Mouse (Mus musculus): ENCODE measurements at regions not wholly inside any gene's neighbourhood (a gene's known extent, or its start where the extent isn't known, plus 50 kb on each side); places are given as distances from the start of the nearest gene placed in this dataset.

DNA sequence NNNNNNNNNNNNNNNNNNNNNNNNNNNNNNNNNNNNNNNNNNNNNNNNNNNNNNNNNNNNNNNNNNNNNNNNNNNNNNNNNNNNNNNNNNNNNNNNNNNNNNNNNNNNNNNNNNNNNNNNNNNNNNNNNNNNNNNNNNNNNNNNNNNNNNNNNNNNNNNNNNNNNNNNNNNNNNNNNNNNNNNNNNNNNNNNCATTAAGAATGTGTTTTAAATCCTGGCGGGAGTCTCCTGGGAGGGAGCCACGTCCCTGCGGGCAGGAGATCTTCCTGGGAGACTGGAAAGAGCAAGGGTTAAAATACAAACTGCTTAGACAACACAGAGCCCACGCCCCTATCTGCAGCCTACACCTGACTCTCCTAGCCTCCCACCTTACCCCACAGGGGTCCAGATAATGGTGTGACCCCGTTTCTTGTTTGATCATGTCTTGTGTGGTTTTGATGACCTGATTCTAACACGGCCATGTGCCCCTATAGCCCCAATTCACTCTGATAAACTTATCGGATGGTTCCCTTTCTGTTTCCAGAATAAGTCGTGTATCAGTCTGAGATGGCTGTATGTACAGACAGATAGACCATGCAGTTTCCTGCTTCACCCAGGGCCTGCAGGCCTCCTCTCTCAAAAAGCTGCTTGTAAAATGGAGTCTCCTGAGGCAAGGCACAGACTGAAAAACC lies 160.8 kb downstream of the Rpl14 start:
- Histone ChIP-seq H3K4me1 (peaks cover 39% of the 10 kb centered on the region), H3K4me2 (replicated peaks) (no peak overlapping the region), H3K27me3 (no peaks in the 10 kb centered on the region), H3K9ac (no peak overlapping the region; the same call in 1 of the 2 replicates), H3K27ac (peak overlapping the region; percentile 69), H3K4me3 (no peak overlapping the region), H3K9me3 (peaks cover under 1% of the 10 kb centered on the region; the same call in 1 of the 2 replicates), H3K36me3 (no peaks in the 10 kb centered on the region)
- ATAC-seq (ENCODE audit: insufficient number of reproducible peaks, insufficient read depth, low FRiP score, low TSS enrichment) = no peak
- WGBS = 19% methylated on average over 8 of the region's 8 CpGs

DNA sequence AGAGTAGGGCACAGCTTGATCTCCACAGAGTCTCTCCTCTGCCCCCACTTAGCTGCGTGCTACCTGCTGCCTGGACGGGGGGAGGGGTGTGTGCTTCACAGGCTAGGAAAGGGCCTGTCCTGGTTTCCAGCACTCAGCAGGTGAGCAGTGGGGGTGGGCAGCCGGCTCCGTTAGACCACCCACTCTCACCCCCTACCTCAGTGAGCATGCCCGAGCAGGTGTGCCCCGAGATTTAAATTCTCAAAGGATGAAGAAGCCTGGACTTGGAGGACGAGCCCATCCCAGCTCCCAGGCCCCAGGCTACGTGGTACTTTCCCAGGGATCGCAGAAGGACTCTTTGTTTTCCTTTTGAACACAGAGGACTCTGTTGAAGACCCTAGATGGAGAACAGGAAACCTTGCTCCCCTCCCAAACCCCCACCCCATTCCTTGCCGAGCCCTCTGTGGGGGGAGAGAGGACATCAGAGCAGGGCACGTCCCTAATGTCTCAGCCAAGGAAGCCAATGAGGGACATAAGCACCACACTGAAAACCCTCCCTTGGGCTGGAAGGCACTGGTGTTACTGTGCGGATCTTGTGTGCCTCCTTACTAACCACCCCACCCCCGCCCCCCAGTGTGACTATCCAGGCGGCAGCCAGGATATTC lies 161.5 kb downstream of the Rpl14 start:
- H3K9ac ChIP-seq = no peak overlapping the region
- no peak overlapping the region for H3K4me3 ChIP-seq
- peak; percentile 64 for ATAC-seq (ENCODE audit: insufficient number of reproducible peaks, insufficient read depth, low FRiP score, low TSS enrichment)
- H3K4me2 ChIP-seq (replicated peaks) = no peak overlapping the region
- no peaks in the 10 kb centered on the region for H3K36me3 ChIP-seq
- WGBS = 10% methylated on average over 14 of the region's 14 CpGs
- H3K4me1 ChIP-seq = peaks cover 40% of the 10 kb centered on the region
- H3K9me3 ChIP-seq = no peaks in the 10 kb centered on the region; the same call in 1 of the 2 replicates
- no peaks in the 10 kb centered on the region for H3K27me3 ChIP-seq
- peak overlapping the region; percentile 69 for H3K27ac ChIP-seq

DNA sequence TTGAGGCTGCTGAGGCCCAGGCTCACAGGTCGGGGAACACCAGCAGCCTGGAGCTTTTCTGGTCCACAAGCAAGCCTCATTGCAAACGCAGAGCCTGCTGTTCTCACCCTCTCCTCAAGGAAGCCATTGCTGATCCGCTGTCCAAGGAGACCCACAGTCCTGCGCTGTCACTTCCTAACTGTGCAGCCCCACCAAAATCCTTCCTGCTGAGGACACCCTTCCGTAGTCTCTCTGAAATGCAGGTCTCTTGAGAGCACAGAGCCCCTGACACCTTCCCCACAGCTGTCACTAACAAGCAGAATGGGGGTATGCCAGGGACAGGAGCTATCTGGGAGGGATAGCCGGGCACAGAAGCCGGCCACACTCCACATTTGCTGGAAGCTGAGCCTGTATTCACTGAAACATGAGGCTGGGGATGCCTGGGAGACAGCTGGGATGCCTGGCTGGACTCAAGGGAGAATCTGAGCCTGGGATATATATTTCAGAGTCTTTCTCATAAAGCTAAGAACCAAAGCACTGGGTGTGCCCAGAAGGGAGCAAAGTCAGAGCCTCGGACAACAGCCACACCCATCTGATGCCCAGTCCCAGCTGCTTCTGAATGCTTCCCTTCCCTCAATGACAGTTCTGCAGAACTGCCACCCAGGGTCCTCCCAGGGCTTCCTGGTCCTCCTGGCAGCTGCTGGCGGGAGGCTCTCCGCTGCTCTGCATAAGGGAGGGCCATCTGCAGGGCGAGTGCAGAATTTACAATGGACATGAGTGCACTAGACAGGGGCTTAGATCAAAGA lies 162.6 kb downstream of the Rpl14 start:
- 36% methylated on average over 11 of the region's 11 CpGs for WGBS
- ATAC-seq (ENCODE audit: insufficient number of reproducible peaks, insufficient read depth, low FRiP score, low TSS enrichment) = no peak
- no peaks in the 10 kb centered on the region; the same call in 1 of the 2 replicates for H3K9me3 ChIP-seq
- no peak overlapping the region for H3K4me2 ChIP-seq (replicated peaks)
- no peak overlapping the region for H3K9ac ChIP-seq
- H3K27ac ChIP-seq = peak overlapping the region; percentile 69
- no peak overlapping the region for H3K4me3 ChIP-seq
- H3K27me3 ChIP-seq = no peaks in the 10 kb centered on the region
- peaks cover 48% of the 10 kb centered on the region for H3K4me1 ChIP-seq
- H3K36me3 ChIP-seq = no peaks in the 10 kb centered on the region

- Histone ChIP-seq H3K4me3 (no peak overlapping the region), H3K9me3 (no peaks in the 10 kb centered on the region), H3K36me3 (no peaks in the 10 kb centered on the region), H3K27ac (no peak overlapping the region), H3K9ac (no peak overlapping the region), H3K27me3 (no peaks in the 10 kb centered on the region), H3K4me2 (replicated peaks) (no peak overlapping the region), H3K4me1 (peaks cover 62% of the 10 kb centered on the region)
- no peak for ATAC-seq (ENCODE audit: insufficient number of reproducible peaks, insufficient read depth, low FRiP score, low TSS enrichment)
- WGBS = 71% methylated on average over 7 of the region's 7 CpGs
These were observed 164.0 kb downstream of the Rpl14 start for GRCm38 (mm10) chr9:120735217-120735616.

- Histone ChIP-seq H3K27me3 (no peaks in the 10 kb centered on the region), H3K9ac (no peak overlapping the region), H3K36me3 (no peaks in the 10 kb centered on the region), H3K27ac (no peak overlapping the region; the same call in 1 of the 2 replicates), H3K4me2 (replicated peaks) (no peak overlapping the region), H3K4me1 (peaks cover 54% of the 10 kb centered on the region), H3K9me3 (no peaks in the 10 kb centered on the region), H3K4me3 (no peak overlapping the region)
- no peak for ATAC-seq (ENCODE audit: insufficient number of reproducible peaks, insufficient read depth, low FRiP score, low TSS enrichment)
- WGBS = 62% methylated on average over 1 of the region's 1 CpGs
These were observed 166.7 kb downstream of the Rpl14 start for GRCm38 (mm10) chr9:120737956-120738355.

DNA sequence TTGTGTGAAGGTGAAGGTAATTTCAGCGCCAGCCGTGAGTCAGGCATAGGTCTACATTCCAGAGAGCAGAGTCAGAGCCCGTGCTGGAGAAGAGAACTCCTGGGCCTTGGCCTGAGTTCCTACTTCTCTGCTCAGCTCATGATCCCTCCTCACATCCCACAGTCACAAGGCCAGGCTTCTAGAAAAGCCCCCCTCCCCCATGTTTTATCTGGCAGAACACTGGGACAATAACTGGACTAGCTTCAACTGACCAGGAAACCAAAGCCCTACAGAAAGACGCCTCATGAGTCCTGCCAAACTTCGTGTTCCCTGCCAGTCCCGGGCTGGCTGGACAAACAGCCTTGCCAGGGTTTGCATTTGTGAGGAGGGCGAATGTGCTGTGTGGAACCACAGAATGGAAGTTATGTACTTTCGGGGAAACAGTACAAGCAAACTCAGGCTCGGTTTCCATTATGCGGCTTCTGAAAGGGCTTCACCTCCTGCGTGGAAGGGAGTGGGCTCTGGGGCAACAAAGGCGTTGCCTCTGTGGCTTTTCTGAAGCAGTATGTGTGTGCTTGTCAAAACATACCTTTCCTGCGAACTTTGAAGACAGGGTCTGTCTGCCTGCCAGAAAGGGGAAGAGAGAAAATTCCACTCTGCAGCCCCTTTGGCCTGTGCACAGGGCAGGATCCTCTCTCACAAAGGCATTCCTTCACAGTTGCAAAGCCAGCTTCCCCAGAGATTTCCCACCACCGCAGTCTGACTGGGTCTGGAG lies 168.1 kb downstream of the Rpl14 start:
- Histone ChIP-seq H3K9ac (no peak overlapping the region), H3K4me2 (replicated peaks) (no peak overlapping the region), H3K27me3 (no peaks in the 10 kb centered on the region), H3K9me3 (no peaks in the 10 kb centered on the region), H3K36me3 (no peaks in the 10 kb centered on the region), H3K4me3 (no peak overlapping the region), H3K4me1 (peaks cover 40% of the 10 kb centered on the region), H3K27ac (peak overlapping the region; percentile 91)
- ATAC-seq (ENCODE audit: insufficient number of reproducible peaks, insufficient read depth, low FRiP score, low TSS enrichment) = peak; percentile 62; the same call in 1 of the 2 replicates
- 35% methylated on average over 14 of the region's 14 CpGs for WGBS

DNA sequence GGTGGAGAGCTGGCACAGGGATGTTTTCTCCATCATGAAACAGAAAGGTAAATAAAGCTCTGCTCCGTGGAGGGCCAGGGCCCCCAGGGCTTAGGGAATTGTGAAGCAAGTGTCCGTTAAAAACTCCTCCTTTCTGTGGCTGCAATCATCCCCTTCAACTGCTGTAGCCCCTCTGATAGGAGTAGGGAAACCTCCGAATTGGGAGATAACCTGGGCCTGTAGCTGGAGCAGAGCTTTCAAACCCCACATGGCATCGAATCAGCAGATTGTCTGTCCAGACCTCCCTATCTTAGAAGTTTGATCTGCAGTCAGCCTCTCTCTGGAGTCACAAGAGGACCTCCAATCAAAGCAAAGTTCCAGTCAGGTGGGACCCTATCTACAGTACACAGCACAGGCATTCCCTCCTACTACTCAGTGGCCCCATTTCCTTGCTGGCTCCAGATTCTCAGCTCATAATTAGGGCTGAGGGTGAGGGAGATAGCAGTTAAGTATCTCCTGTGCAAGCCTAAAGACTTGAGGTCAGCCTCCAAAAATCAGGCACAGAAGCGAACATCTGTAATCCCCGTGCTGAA lies 168.8 kb downstream of the Rpl14 start:
- Histone ChIP-seq H3K4me3 (no peak overlapping the region), H3K27ac (peak overlapping the region; percentile 91), H3K9ac (no peak overlapping the region), H3K9me3 (no peaks in the 10 kb centered on the region), H3K27me3 (no peaks in the 10 kb centered on the region), H3K4me2 (replicated peaks) (no peak overlapping the region), H3K4me1 (peaks cover 38% of the 10 kb centered on the region), H3K36me3 (no peaks in the 10 kb centered on the region)
- no peak for ATAC-seq (ENCODE audit: insufficient number of reproducible peaks, insufficient read depth, low FRiP score, low TSS enrichment)
- 22% methylated on average over 6 of the region's 6 CpGs for WGBS

DNA sequence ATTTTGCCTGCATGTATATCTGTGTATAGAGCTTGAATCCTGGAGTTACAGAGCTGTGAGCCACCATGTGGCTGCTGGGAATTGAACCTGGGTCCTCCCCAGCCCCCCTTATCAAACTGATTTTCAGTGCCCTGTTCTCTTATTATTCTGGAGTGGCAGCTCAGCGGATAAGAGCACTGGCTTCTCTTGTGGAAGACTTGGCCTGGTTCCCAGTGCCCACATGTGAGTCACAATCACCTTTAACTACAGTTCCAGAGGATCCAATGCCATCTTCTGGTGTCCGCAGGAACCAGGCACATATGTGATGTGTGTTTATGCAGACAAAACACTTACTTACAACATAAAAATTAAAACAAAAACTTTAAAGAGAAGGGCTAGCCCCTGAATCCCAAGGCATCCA lies 170.3 kb downstream of the Rpl14 start:
- Histone ChIP-seq H3K9ac (no peak overlapping the region), H3K9me3 (no peaks in the 10 kb centered on the region), H3K36me3 (no peaks in the 10 kb centered on the region), H3K27me3 (no peaks in the 10 kb centered on the region), H3K4me3 (no peak overlapping the region), H3K4me1 (peaks cover 28% of the 10 kb centered on the region), H3K27ac (no peak overlapping the region), H3K4me2 (replicated peaks) (no peak overlapping the region)
- ATAC-seq (ENCODE audit: insufficient number of reproducible peaks, insufficient read depth, low FRiP score, low TSS enrichment) = no peak
- WGBS = 79% methylated on average over 2 of the region's 2 CpGs

DNA sequence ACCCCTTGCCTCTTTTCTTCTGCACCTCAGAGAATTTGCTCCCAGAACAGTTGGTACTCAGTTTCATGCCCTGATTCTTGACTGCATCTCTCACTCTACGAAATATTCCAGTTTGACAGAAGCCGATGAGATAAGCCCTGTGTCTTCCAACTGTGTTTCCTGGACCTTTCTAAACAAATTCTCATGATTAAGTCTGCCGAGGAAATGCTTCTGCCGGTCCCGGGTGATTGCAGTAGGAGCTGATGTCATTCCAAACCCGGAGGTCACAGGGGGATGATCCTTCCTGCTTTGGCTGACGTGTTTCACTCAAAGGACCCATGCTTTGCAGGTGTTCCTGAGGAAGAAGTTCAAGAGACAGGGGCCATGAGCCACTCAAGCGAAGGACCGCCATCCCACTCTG lies 172.2 kb downstream of the Rpl14 start:
- H3K9ac ChIP-seq = no peak overlapping the region
- H3K27ac ChIP-seq = no peak overlapping the region
- H3K4me3 ChIP-seq = no peak overlapping the region
- H3K4me1 ChIP-seq = peaks cover 23% of the 10 kb centered on the region
- H3K27me3 ChIP-seq = no peaks in the 10 kb centered on the region
- no peaks in the 10 kb centered on the region for H3K36me3 ChIP-seq
- H3K9me3 ChIP-seq = no peaks in the 10 kb centered on the region
- no peak overlapping the region for H3K4me2 ChIP-seq (replicated peaks)
- 79% methylated on average over 9 of the region's 9 CpGs for WGBS
- no peak for ATAC-seq (ENCODE audit: insufficient number of reproducible peaks, insufficient read depth, low FRiP score, low TSS enrichment)

- no peak overlapping the region for H3K9ac ChIP-seq
- no peak for ATAC-seq (ENCODE audit: insufficient number of reproducible peaks, insufficient read depth, low FRiP score, low TSS enrichment)
These were observed 174.4 kb downstream of the Rpl14 start for GRCm38 (mm10) chr9:120745674-120746073.

DNA sequence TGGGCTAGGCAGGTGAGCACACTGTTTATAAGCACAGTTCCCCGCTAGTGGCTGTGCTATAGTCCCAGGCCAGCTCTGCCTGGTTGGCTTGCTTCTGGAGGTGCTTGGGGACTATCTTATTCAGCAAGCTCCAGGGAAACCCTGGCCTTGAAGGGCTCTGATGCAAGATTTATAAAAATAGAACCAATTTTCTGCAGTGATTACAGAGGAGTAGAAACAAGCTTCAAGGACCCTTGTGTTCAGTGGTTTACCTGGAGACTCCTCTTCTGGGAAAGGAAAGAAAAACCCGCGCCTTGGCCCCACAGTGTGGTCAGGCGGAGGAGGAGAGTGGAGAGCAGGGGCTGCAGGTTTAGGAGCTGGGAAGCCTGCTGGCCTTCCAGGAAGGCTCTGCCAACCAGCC lies 178.2 kb upstream of the Ctnnb1 start:
- no peaks in the 10 kb centered on the region for H3K27me3 ChIP-seq
- no peak overlapping the region for H3K9ac ChIP-seq
- H3K9me3 ChIP-seq = 0 out of 2 replicates have a peak, but pooled peaks cover 3% of the 10 kb centered on the region
- no peak overlapping the region for H3K4me3 ChIP-seq
- no peak overlapping the region for H3K4me2 ChIP-seq (replicated peaks)
- 74% methylated on average over 4 of the region's 4 CpGs for WGBS
- H3K27ac ChIP-seq = no peak overlapping the region
- no peaks in the 10 kb centered on the region for H3K36me3 ChIP-seq
- no peak for ATAC-seq (ENCODE audit: insufficient number of reproducible peaks, insufficient read depth, low FRiP score, low TSS enrichment)
- 0 out of 2 replicates have a peak, but pooled peaks cover 3% of the 10 kb centered on the region for H3K4me1 ChIP-seq

More at GRCm38 (mm10) chr9:120745674-120746073, 174.4 kb downstream of the Rpl14 start:
- H3K4me1 ChIP-seq = 0 out of 2 replicates have a peak, but pooled peaks cover 4% of the 10 kb centered on the region
- no peak overlapping the region for H3K4me3 ChIP-seq
- H3K27ac ChIP-seq = no peak overlapping the region
- WGBS = 85% methylated on average over 6 of the region's 6 CpGs
- no peaks in the 10 kb centered on the region for H3K9me3 ChIP-seq
- no peaks in the 10 kb centered on the region for H3K27me3 ChIP-seq
- H3K36me3 ChIP-seq = no peaks in the 10 kb centered on the region
- no peak overlapping the region for H3K4me2 ChIP-seq (replicated peaks)
